Mouse (Mus musculus) cerebellum, adult 2 months (tissue): Measurements from ENCODE around the gene Pkp2. TPM values are rescaled to one million over a fixed set of nuclear protein-coding genes. Genes with fewer than 3 reads are reported as not detected.

Experiments
- DNase-seq, 2 experiments: peaks; one replicate each; pipeline ENCODE4 v3.0.0; 2021
- H3K27ac ChIP-seq: fragments of 200-500 bp; 2 replicates; pipeline ENCODE4 v1.5.1; 2012; ENCODE audit warnings: low read length, control low read depth, inconsistent platforms; ENCODE audit not compliant: insufficient read depth
- H3K27me3 ChIP-seq: fragments of 200-500 bp; 2 replicates; pipeline ENCODE4 v1.6.1; 2012; ENCODE audit warnings: inconsistent platforms, mild to moderate bottlenecking, low read length, moderate library complexity; ENCODE audit not compliant: control insufficient read depth, insufficient read depth
- H3K4me1 ChIP-seq: fragments of 200-500 bp; 2 replicates; pipeline ENCODE4 v1.6.1; 2011; ENCODE audit warnings: low read length; ENCODE audit not compliant: control insufficient read depth, insufficient read depth
- H3K4me3 ChIP-seq: fragments of 200-500 bp; replicated peaks from 2 replicates; pipeline ENCODE3; 2011; ENCODE audit warnings: mild to moderate bottlenecking, low read depth, low read length, control low read depth; ENCODE audit not compliant: insufficient read depth
- CTCF ChIP-seq: fragments of 200-500 bp; IDR thresholded peaks from 2 replicates; pipeline ENCODE4 v1.5.1; 2011; ENCODE audit warnings: low read depth, mild to moderate bottlenecking, control low read depth, low read length, moderate library complexity, borderline replicate concordance; ENCODE audit not compliant: insufficient read depth
- POLR2A ChIP-seq: fragments of 200-500 bp; IDR thresholded peaks from 2 replicates; pipeline ENCODE4 v1.6.1; 2011; ENCODE audit warnings: low read length, control low read depth, borderline replicate concordance; ENCODE audit not compliant: insufficient read depth
- WGBS: fragments of 180-500 bp; shearing (Covaris S2); methylation state at CpG from one replicate; pipeline ENCODE4 v1.1.7; 2018; 5-methylcytosine and 5-hydroxymethylcytosine counted together
- polyA plus RNA-seq: library from polyadenylated mRNA; depleted of rRNA; stranded (reverse); fragments of >200 nt; gene quantifications from 2 replicates; pipeline ENCODE4 v1.2.3, GENCODE M21; 2012; rRNA removed

Gene Pkp2
- polyA plus RNA-seq, 1 experiment = 1.7 TPM

DNA sequence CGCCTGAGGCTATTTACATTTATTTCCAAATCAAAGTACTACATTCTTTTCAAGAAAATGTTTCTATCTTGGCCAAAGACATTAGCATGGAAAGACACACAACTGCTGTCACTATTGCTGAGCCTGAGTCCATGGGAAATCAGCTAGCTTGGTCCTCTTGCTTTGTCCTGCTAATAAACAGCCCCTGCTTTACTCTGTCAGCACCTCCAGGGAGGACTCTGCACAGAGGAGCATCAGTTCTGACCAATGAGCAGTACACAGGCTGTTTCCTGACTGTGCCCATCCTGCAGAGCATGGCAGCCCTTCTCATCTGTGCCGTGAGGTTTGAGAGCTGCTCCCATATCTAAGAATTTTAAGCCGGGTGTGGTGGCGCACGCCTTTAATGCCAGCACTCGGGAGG, 60.6 kb downstream of the Pkp2 start:
- no peak overlapping the region for H3K4me3 ChIP-seq
- no peaks in the 10 kb centered on the region for H3K4me1 ChIP-seq
- no peaks in the 10 kb centered on the region for H3K27me3 ChIP-seq
- H3K27ac ChIP-seq = no peak overlapping the region
- no peak for DNase-seq
- 85% methylated on average over 6 of the region's 6 CpGs for WGBS
- no peak for TF ChIP-seq CTCF
- TF ChIP-seq POLR2A = no peak

DNA sequence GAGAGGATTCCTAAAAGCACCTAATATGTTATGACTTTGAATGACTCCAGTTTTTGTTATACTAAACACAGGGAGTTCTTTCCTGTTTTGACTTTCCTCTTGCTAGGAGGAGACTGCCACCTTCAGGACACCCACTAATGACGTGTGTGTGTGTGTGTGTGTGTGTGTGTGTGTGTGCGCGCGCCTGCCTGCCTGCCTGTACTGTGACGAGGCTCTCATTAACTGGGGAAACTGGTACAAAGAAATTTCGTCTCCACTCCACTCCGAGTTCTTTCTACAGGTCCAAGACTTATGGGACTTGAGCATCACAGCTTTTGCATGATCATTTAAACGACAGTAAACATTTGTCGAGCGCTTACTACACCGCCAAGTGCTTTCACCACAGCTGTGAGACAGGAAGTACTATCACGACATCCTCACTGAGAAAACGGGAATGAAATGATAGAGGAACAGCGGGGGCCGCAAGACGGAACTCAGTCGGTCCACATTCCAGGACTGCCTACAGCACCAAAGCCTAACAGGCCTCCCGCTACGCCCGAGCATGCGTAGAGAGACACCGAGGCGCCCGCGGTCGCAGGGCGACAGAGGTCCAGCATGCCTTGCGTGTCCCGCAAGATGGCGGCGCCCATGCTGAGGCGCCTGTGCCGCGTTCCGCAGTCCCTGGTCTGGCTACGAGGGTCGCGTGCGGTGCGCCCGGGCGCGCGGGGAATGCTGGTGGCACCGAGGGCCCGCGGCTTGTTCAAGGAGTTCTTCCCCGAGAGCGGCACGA, 89.4 kb downstream of the Pkp2 start, which contains the start of gene Yars2:
Gene Yars2, plus strand, starts transcription at position 597 of the 769 bp plus-strand sequence.
- Histone ChIP-seq H3K27me3 (no peaks in the 10 kb centered on the region), H3K4me1 (peaks cover 2% of the 10 kb centered on the region; the same call in 1 of the 2 replicates), H3K27ac (peak within 1 kb of the TSS; percentile 87), H3K4me3 (peak within 1 kb of the TSS; percentile 84)
- TF ChIP-seq POLR2A = peak; percentile 97; the same call in 1 of the 2 replicates
- peak; percentile 60 for TF ChIP-seq CTCF
- peak; percentile 94 to 95 for DNase-seq
- WGBS = under 1% methylated on average over 50 of the region's 50 CpGs

GRCm38 (mm10) chr16:16303138-16303827, 90.2 kb downstream of the Pkp2 start:
- peak overlapping the region; percentile 21; the same call in 1 of the 2 replicates for H3K27ac ChIP-seq
- H3K4me3 ChIP-seq = peak overlapping the region; percentile 84
- peak in 1 of 2 experiments; percentile 61 for DNase-seq
- TF ChIP-seq POLR2A (no peak), CTCF (no peak)
- under 1% methylated on average over 61 of the region's 61 CpGs for WGBS
- H3K27me3 ChIP-seq = no peaks in the 10 kb centered on the region
- H3K4me1 ChIP-seq = peaks cover 2% of the 10 kb centered on the region; the same call in 1 of the 2 replicates

DNA sequence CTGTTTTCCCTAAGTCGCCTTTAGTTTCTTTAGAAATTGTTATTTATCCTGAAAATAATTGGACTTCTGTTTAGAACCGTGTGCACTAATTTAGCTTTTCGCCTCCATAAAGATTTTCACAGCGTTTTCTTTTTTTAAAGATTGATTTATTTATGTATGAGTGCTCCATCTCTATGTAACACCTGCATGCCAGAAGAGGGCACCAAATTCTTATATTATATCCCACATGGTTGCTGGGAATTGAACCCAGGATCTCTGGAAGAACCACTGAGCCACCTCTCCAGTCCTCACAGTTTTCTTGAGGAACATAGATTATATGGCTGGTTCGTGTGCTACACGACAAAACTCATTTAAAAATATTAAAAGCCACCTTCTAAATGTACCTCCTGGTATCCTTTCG, 90.8 kb downstream of the Pkp2 start:
- WGBS = 21% methylated on average over 7 of the region's 7 CpGs
- Histone ChIP-seq H3K4me3 (no peak overlapping the region), H3K27ac (no peak overlapping the region), H3K4me1 (peaks cover 2% of the 10 kb centered on the region; the same call in 1 of the 2 replicates), H3K27me3 (no peaks in the 10 kb centered on the region)
- DNase-seq = peak in 1 of 2 experiments; percentile 10
- TF ChIP-seq CTCF (no peak), POLR2A (no peak)

DNA sequence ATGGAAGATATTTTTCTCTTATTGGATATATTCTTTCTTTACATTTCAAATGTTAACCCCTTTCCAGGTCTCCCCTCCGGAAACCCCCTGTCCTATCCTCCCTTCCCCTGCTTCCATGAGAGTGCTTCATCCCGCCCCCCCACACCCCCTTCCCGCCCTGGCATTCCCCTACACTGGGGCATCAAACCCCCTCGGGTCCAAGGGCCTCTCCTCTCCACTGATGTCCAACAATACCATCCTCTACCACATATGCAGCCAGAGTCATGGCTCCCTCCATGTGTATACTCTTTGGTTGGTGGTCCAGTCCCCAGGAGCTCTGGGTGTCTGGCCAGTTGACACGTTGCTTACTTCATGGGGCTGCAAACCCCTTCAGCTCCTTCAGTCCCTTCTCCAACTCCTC, 98.2 kb downstream of the Pkp2 start:
- H3K4me1 ChIP-seq = no peaks in the 10 kb centered on the region
- no peak overlapping the region for H3K27ac ChIP-seq
- H3K27me3 ChIP-seq = no peaks in the 10 kb centered on the region
- no peak overlapping the region for H3K4me3 ChIP-seq
- 78% methylated on average over 5 of the region's 5 CpGs for WGBS
- no peak for TF ChIP-seq CTCF
- no peak for TF ChIP-seq POLR2A
- no peak for DNase-seq

Other genes with a start within 250 kb of the Pkp2 start
- 22.4 and 24.2 TPM in 2 replicates for gene Yars2, start 89.6 kb downstream of the Pkp2 start, polyA plus RNA-seq
- gene Dnm1l, start 145.6 kb downstream of the Pkp2 start, polyA plus RNA-seq = 117 TPM in 2 replicates